Comparison of ENCODE assay signal across 8 mouse cellular contexts in the genomic region with DNA sequence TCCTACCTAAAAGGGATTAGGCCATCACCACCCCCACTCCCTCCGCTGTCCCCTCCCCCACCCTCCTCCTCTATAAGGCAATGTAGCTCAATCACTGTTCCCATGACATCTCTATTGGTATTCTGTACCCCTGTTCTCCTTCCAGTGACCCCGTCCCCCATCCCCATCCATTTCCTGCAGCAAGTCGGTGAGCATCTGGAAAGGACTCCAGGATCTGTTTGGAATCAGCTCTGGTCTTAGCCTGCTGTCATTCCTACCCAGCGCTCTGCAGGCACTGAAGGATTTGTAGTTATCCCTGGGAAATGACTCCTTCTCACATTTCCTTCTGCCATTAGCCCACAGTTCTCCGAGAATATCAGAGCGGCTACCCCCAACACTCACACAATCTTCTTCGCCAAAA. TPM values are rescaled to one million over a fixed set of nuclear protein-coding genes. Genes with fewer than 3 reads are reported as not detected.
DNase-seq lines count a peak whose midpoint lies in the region; ATAC-seq and TF ChIP-seq lines count a peak whose summit lies in the region.

No protein-coding gene starts in this region.

- DNase-seq in layer of hippocampus, adult 2 months (ENCODE audit: low spot score in 2 of 2): no peak
- no peak for DNase-seq in layer of hippocampus, postnatal 10 days (ENCODE audit: low spot score in 2 of 2)
- DNase-seq in ovary, postnatal 14 days (ENCODE audit: low spot score): no peak
- DNase-seq in kidney, adult 11 months: no peak
- DNase-seq in testis, postnatal 10 days (ENCODE audit: low spot score): no peak

- peak overlapping the region; percentile 51 for H3K4me2 ChIP-seq in embryonic facial prominence, embryonic 15.5 days (replicated peaks)
- peak overlapping the region; percentile 53 for H3K4me2 ChIP-seq in intestine, embryonic 16.5 days (ENCODE audit: low read depth, low read length)
- H3K4me2 ChIP-seq in neural tube, embryonic 13.5 days: peak overlapping the region; percentile 56

- H3K4me1 ChIP-seq in embryonic facial prominence, embryonic 15.5 days: no peaks in the 10 kb centered on the region
- no peaks in the 10 kb centered on the region for H3K4me1 ChIP-seq in intestine, embryonic 16.5 days (ENCODE audit: control insufficient read depth, insufficient read depth, low read length)
- H3K4me1 ChIP-seq in neural tube, embryonic 13.5 days (replicated peaks): no peaks in the 10 kb centered on the region; the same call in 1 of the 2 replicates

- H3K4me3 ChIP-seq in layer of hippocampus, adult 2 months: peak overlapping the region; percentile 63
- peak overlapping the region; percentile 43 for H3K4me3 ChIP-seq in embryonic facial prominence, embryonic 15.5 days (replicated peaks)
- peak overlapping the region; percentile 47 for H3K4me3 ChIP-seq in intestine, embryonic 16.5 days (ENCODE audit: low read length)
- peak overlapping the region; percentile 48 for H3K4me3 ChIP-seq in neural tube, embryonic 13.5 days

- no peaks in the 10 kb centered on the region for H3K27me3 ChIP-seq in embryonic facial prominence, embryonic 15.5 days
- no peaks in the 10 kb centered on the region for H3K27me3 ChIP-seq in intestine, embryonic 16.5 days (replicated peaks; ENCODE audit: control insufficient read depth, insufficient read depth, low read length)
- peaks cover 9% of the 10 kb centered on the region; the same call in 1 of the 2 replicates for H3K27me3 ChIP-seq in neural tube, embryonic 13.5 days

- WGBS in embryonic facial prominence, embryonic 15.5 days: 21% methylated on average over 7 of the region's 7 CpGs
- WGBS in intestine, embryonic 16.5 days: 16% methylated on average over 7 of the region's 7 CpGs
- 26% methylated on average over 7 of the region's 7 CpGs for WGBS in neural tube, embryonic 13.5 days

- TF ChIP-seq CTCF in layer of hippocampus, adult 2 months (conservative IDR thresholded peaks at IDR 0.05): no peak

- H3K9me3 ChIP-seq in embryonic facial prominence, embryonic 15.5 days (replicated peaks): no peaks in the 10 kb centered on the region
- H3K9me3 ChIP-seq in intestine, embryonic 16.5 days (ENCODE audit: control insufficient read depth, low read length): no peaks in the 10 kb centered on the region
- no peaks in the 10 kb centered on the region for H3K9me3 ChIP-seq in neural tube, embryonic 13.5 days

- H3K36me3 ChIP-seq in embryonic facial prominence, embryonic 15.5 days: no peaks in the 10 kb centered on the region
- H3K36me3 ChIP-seq in intestine, embryonic 16.5 days (ENCODE audit: control insufficient read depth, insufficient read depth, low read length): no peaks in the 10 kb centered on the region
- H3K36me3 ChIP-seq in neural tube, embryonic 13.5 days: no peaks in the 10 kb centered on the region

- 0 out of 2 replicates have a peak, but pooled peaks have one; percentile 11 for ATAC-seq in embryonic facial prominence, embryonic 15.5 days (ENCODE audit: insufficient number of reproducible peaks, low FRiP score, low TSS enrichment, low read depth)
- ATAC-seq in intestine, embryonic 16.5 days: peak; percentile 45
- ATAC-seq in neural tube, embryonic 13.5 days (ENCODE audit: low read depth): peak; percentile 75

- H3K9ac ChIP-seq in embryonic facial prominence, embryonic 15.5 days: 0 out of 2 replicates have a peak overlapping the region, but pooled peaks have one; percentile 18
- peak overlapping the region; percentile 49; the same call in 1 of the 2 replicates for H3K9ac ChIP-seq in intestine, embryonic 16.5 days (ENCODE audit: low read depth, low read length)
- peak overlapping the region; percentile 69 for H3K9ac ChIP-seq in neural tube, embryonic 13.5 days

- peak overlapping the region; percentile 89 for H3K27ac ChIP-seq in layer of hippocampus, adult 2 months
- no peak overlapping the region for H3K27ac ChIP-seq in embryonic facial prominence, embryonic 15.5 days (replicated peaks)
- H3K27ac ChIP-seq in intestine, embryonic 16.5 days (ENCODE audit: low read length): no peak overlapping the region
- peak overlapping the region; percentile 65 for H3K27ac ChIP-seq in neural tube, embryonic 13.5 days (replicated peaks)

RNA-seq across cellular contexts. Expression of a gene that starts 0.4 kb away (rescaled TPM):
- total RNA-seq in layer of hippocampus, adult 2 months (2021): 100 to 1,000 TPM; 105 to 150 TPM
- total RNA-seq in layer of hippocampus, postnatal 10 days (2021): 100 to 1,000 TPM; 105 to 125 TPM
- 12.9 and 13.1 TPM in 2 replicates for polyA plus RNA-seq in embryonic facial prominence, embryonic 15.5 days (2015; fragmentation: Nextera tagmentation; extraction: Ambion mirVana)
- polyA plus RNA-seq in intestine, embryonic 16.5 days (2015; fragmentation: Nextera tagmentation; extraction: Ambion mirVana): 3.8 and 4.3 TPM in 2 replicates
- 20.8 and 22.7 TPM in 2 replicates for polyA plus RNA-seq in neural tube, embryonic 13.5 days (2015; fragmentation: Nextera tagmentation; extraction: Ambion mirVana)

RNA-seq across cellular contexts. Expression of a gene that starts 11.3 kb away (rescaled TPM):
- total RNA-seq in layer of hippocampus, adult 2 months (2021): 1 to 10 TPM; 2.1 to 2.4 TPM
- 1 to 10 TPM; 3.2 to 3.9 TPM for total RNA-seq in layer of hippocampus, postnatal 10 days (2021)
- polyA plus RNA-seq in embryonic facial prominence, embryonic 15.5 days (2015; fragmentation: Nextera tagmentation; extraction: Ambion mirVana): 121 and 154 TPM in 2 replicates
- polyA plus RNA-seq in intestine, embryonic 16.5 days (2015; fragmentation: Nextera tagmentation; extraction: Ambion mirVana): 0.84 and 0.95 TPM in 2 replicates
- 5.5 and 9.5 TPM in 2 replicates for polyA plus RNA-seq in neural tube, embryonic 13.5 days (2015; fragmentation: Nextera tagmentation; extraction: Ambion mirVana)

RNA-seq across cellular contexts. Expression of a gene that starts 12.1 kb away (rescaled TPM):
- total RNA-seq in layer of hippocampus, adult 2 months (2021): 10 to 100 TPM; 75.0 to 76.6 TPM
- 100 to 1,000 TPM; 138 to 153 TPM for total RNA-seq in layer of hippocampus, postnatal 10 days (2021)
- polyA plus RNA-seq in embryonic facial prominence, embryonic 15.5 days (2015; fragmentation: Nextera tagmentation; extraction: Ambion mirVana): 112 and 134 TPM in 2 replicates
- 151 and 167 TPM in 2 replicates for polyA plus RNA-seq in intestine, embryonic 16.5 days (2015; fragmentation: Nextera tagmentation; extraction: Ambion mirVana)
- polyA plus RNA-seq in neural tube, embryonic 13.5 days (2015; fragmentation: Nextera tagmentation; extraction: Ambion mirVana): 191 and 193 TPM in 2 replicates

RNA-seq across cellular contexts. Expression of a gene that starts 31.1 kb away (rescaled TPM):
- total RNA-seq in layer of hippocampus, adult 2 months (2021): 10 to 100 TPM; 33.2 to 40.7 TPM
- total RNA-seq in layer of hippocampus, postnatal 10 days (2021): 10 to 100 TPM; 41.3 to 49.0 TPM
- 189 and 202 TPM in 2 replicates for polyA plus RNA-seq in embryonic facial prominence, embryonic 15.5 days (2015; fragmentation: Nextera tagmentation; extraction: Ambion mirVana)
- 232 and 243 TPM in 2 replicates for polyA plus RNA-seq in intestine, embryonic 16.5 days (2015; fragmentation: Nextera tagmentation; extraction: Ambion mirVana)
- polyA plus RNA-seq in neural tube, embryonic 13.5 days (2015; fragmentation: Nextera tagmentation; extraction: Ambion mirVana): 152 and 172 TPM in 2 replicates

RNA-seq across cellular contexts. Expression of a gene that starts 41.6 kb away (rescaled TPM):
- total RNA-seq in layer of hippocampus, adult 2 months (2021): 10 to 100 TPM; 89.7 to 92.3 TPM
- total RNA-seq in layer of hippocampus, postnatal 10 days (2021): 10 to 100 TPM; 89.6 to 99.8 TPM
- polyA plus RNA-seq in embryonic facial prominence, embryonic 15.5 days (2015; fragmentation: Nextera tagmentation; extraction: Ambion mirVana): 520 and 545 TPM in 2 replicates
- polyA plus RNA-seq in intestine, embryonic 16.5 days (2015; fragmentation: Nextera tagmentation; extraction: Ambion mirVana): 556 and 559 TPM in 2 replicates
- 303 and 387 TPM in 2 replicates for polyA plus RNA-seq in neural tube, embryonic 13.5 days (2015; fragmentation: Nextera tagmentation; extraction: Ambion mirVana)

Comparison
In these comparisons a context has a peak if more than half of its experiments do, and no peak if none do; other contexts are left out.
1. H3K27ac ChIP-seq: peak in layer of hippocampus, adult 2 months (single experiment) and neural tube, embryonic 13.5 days (single experiment); none in embryonic facial prominence, embryonic 15.5 days (single experiment) and intestine, embryonic 16.5 days (single experiment).
2. ATAC-seq: peak in every context shown above with its lines; median percentile 75 in neural tube, embryonic 13.5 days; 45 in intestine, embryonic 16.5 days; 11 in embryonic facial prominence, embryonic 15.5 days.
3. H3K9ac ChIP-seq: peak in every context shown above with its lines; median percentile 69 in neural tube, embryonic 13.5 days; 49 in intestine, embryonic 16.5 days; 18 in embryonic facial prominence, embryonic 15.5 days.
4. RNA of a gene that starts 11.3 kb away (polyA plus RNA-seq): 121 to 154 TPM in embryonic facial prominence, embryonic 15.5 days; 5.5 to 9.5 TPM in neural tube, embryonic 13.5 days and 0.84 to 0.95 TPM in intestine, embryonic 16.5 days; every median in the first group is over 10 times any median in the second.
5. Peak in every context shown above with its lines, with median percentiles within 50 percentile points of each other: H3K4me3 ChIP-seq and H3K4me2 ChIP-seq.